Mouse (Mus musculus) left cerebral cortex, adult 9 months (tissue): Measurements from ENCODE around the gene Gzma.

Source experiments
- DNase-seq, 2 experiments: peaks; one replicate each; pipeline ENCODE4 v3.0.0; 2022; ENCODE audit warnings: low spot score in 2 of 2

Gene Gzma

GRCm38 (mm10) chr13:113046211-113046883, 54.4 kb downstream of the Gzma start, which contains the start of gene Gpx8:
TSS of gene Gpx8 (minus strand) at chr13:113046410.
- DNase-seq, result peak; percentile 25 to 50

GRCm38 (mm10) chr13:113045458-113046110, 55.2 kb downstream of the Gzma start:
- DNase-seq, result no peak

- no peak for DNase-seq
These were observed 55.9 kb downstream of the Gzma start for GRCm38 (mm10) chr13:113044876-113045275.
